Mouse (Mus musculus): Measurements from ENCODE around the gene Ncln. TPM values are rescaled to one million over a fixed set of nuclear protein-coding genes. Genes with fewer than 3 reads are reported as not detected.

Ncln gene
- polyA plus RNA-seq, 1 experiment from 2014 or later = 57.1 TPM

- 81% methylated on average over 13 of the region's 13 CpGs for WGBS
- no peak overlapping the region for H3K4me2 ChIP-seq (replicated peaks)
- H3K9me3 ChIP-seq = no peaks in the 10 kb centered on the region
These were observed 11.7 kb upstream of the Ncln start for GRCm38 (mm10) chr10:81507691-81508489.

GRCm38 (mm10) chr10:81507095-81507494 is 10.9 kb upstream of the Ncln start:
- Histone ChIP-seq H3K4me1 (replicated peaks) (0 out of 2 replicates have a peak, but pooled peaks cover 3% of the 10 kb centered on the region), H3K27ac (no peak overlapping the region), H3K9me3 (no peaks in the 10 kb centered on the region), H3K36me3 (no peaks in the 10 kb centered on the region), H3K27me3 (peaks cover 19% of the 10 kb centered on the region), H3K4me3 (replicated peaks) (no peak overlapping the region), H3K9ac (replicated peaks) (no peak overlapping the region), H3K4me2 (replicated peaks) (no peak overlapping the region)
- 31% methylated on average over 6 of the region's 6 CpGs for WGBS
- ATAC-seq = no peak

More at GRCm38 (mm10) chr10:81507691-81508489, 11.7 kb upstream of the Ncln start:
- ATAC-seq = no peak
- H3K27ac ChIP-seq = no peak overlapping the region
- no peak overlapping the region for H3K4me3 ChIP-seq (replicated peaks)
- no peaks in the 10 kb centered on the region for H3K36me3 ChIP-seq
- no peak overlapping the region for H3K9ac ChIP-seq (replicated peaks)
- 0 out of 2 replicates have a peak, but pooled peaks cover 1% of the 10 kb centered on the region for H3K4me1 ChIP-seq (replicated peaks)
- H3K27me3 ChIP-seq = peaks cover 24% of the 10 kb centered on the region

GRCm38 (mm10) chr10:81505016-81505664 is 8.9 kb upstream of the Ncln start:
- Histone ChIP-seq H3K9me3 (no peaks in the 10 kb centered on the region), H3K4me3 (replicated peaks) (no peak overlapping the region), H3K4me1 (replicated peaks) (0 out of 2 replicates have a peak, but pooled peaks cover 3% of the 10 kb centered on the region), H3K36me3 (no peaks in the 10 kb centered on the region), H3K27me3 (peaks cover 14% of the 10 kb centered on the region; the same call in 1 of the 2 replicates), H3K4me2 (replicated peaks) (no peak overlapping the region), H3K9ac (replicated peaks) (no peak overlapping the region), H3K27ac (no peak overlapping the region)
- 82% methylated on average over 15 of the region's 15 CpGs for WGBS
- no peak for ATAC-seq

DNA sequence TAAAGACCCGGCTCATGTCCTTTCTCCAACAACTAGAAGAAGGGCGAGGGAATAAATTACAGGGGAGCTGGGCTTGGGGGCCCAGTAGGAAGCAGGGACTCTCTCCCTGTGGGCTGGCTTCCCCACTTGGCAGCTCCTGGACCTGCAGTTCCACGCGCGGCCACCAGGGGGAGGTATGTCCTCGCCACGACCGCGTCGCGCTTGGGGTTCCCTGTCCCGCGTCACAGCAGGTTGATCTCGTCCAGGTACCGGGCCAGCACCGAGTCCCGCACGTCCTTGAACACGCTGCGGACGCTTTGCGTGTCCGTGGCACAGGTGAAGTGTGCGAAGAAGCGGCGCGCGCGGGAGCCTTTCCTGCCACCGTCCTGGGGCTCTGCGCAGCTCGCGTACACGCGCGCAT is 6.5 kb upstream of the Ncln start:
- 10% methylated on average over 36 of the region's 36 CpGs for WGBS
- peak; percentile 53 for ATAC-seq
- peak overlapping the region; percentile 38 for H3K4me3 ChIP-seq (replicated peaks)
- H3K4me1 ChIP-seq (replicated peaks) = 0 out of 2 replicates have a peak, but pooled peaks cover 3% of the 10 kb centered on the region
- no peaks in the 10 kb centered on the region for H3K9me3 ChIP-seq
- no peak overlapping the region for H3K27ac ChIP-seq
- peak overlapping the region; percentile 64 for H3K4me2 ChIP-seq (replicated peaks)
- no peaks in the 10 kb centered on the region for H3K36me3 ChIP-seq
- H3K27me3 ChIP-seq = peaks cover 11% of the 10 kb centered on the region; the same call in 1 of the 2 replicates
- H3K9ac ChIP-seq (replicated peaks) = peak overlapping the region; percentile 63

GRCm38 (mm10) chr10:81501863-81502262 is 5.7 kb upstream of the Ncln start:
- ATAC-seq = no peak
- WGBS = 83% methylated on average over 5 of the region's 5 CpGs
- Histone ChIP-seq H3K9me3 (no peaks in the 10 kb centered on the region), H3K4me2 (replicated peaks) (no peak overlapping the region), H3K36me3 (no peaks in the 10 kb centered on the region), H3K27me3 (peaks cover 11% of the 10 kb centered on the region; the same call in 1 of the 2 replicates), H3K4me3 (replicated peaks) (no peak overlapping the region), H3K4me1 (replicated peaks) (peaks cover 9% of the 10 kb centered on the region), H3K27ac (no peak overlapping the region), H3K9ac (replicated peaks) (no peak overlapping the region)

GRCm38 (mm10) chr10:81500032-81500431 is 3.8 kb upstream of the Ncln start, which contains the start of gene S1pr4:
Gene S1pr4, minus strand, starts transcription at chr10:81500132.
- 93% methylated on average over 3 of the region's 3 CpGs for WGBS
- no peak within 1 kb of the TSS for H3K4me2 ChIP-seq (replicated peaks)
- H3K9ac ChIP-seq (replicated peaks) = 0 out of 2 replicates have a peak within 1 kb of the TSS, but pooled peaks have one; percentile 21
- no peaks in the 10 kb centered on the region for H3K9me3 ChIP-seq
- no peak within 1 kb of the TSS for H3K27ac ChIP-seq
- no peak within 1 kb of the TSS for H3K4me3 ChIP-seq (replicated peaks)
- peaks cover 16% of the 10 kb centered on the region for H3K4me1 ChIP-seq (replicated peaks)
- peaks cover 11% of the 10 kb centered on the region; the same call in 1 of the 2 replicates for H3K27me3 ChIP-seq
- H3K36me3 ChIP-seq = no peaks in the 10 kb centered on the region
- no peak for ATAC-seq

- WGBS = 76% methylated on average over 23 of the region's 23 CpGs
- peaks cover 23% of the 10 kb centered on the region for H3K4me1 ChIP-seq (replicated peaks)
- no peak overlapping the region for H3K4me2 ChIP-seq (replicated peaks)
- no peak overlapping the region for H3K27ac ChIP-seq
- no peaks in the 10 kb centered on the region for H3K9me3 ChIP-seq
- no peak for ATAC-seq
- H3K36me3 ChIP-seq = no peaks in the 10 kb centered on the region
- no peak overlapping the region for H3K4me3 ChIP-seq (replicated peaks)
- H3K27me3 ChIP-seq = peaks cover 11% of the 10 kb centered on the region; the same call in 1 of the 2 replicates
- 0 out of 2 replicates have a peak overlapping the region, but pooled peaks have one; percentile 21 for H3K9ac ChIP-seq (replicated peaks)
These were observed 3.2 kb upstream of the Ncln start for GRCm38 (mm10) chr10:81499250-81499901.

DNA sequence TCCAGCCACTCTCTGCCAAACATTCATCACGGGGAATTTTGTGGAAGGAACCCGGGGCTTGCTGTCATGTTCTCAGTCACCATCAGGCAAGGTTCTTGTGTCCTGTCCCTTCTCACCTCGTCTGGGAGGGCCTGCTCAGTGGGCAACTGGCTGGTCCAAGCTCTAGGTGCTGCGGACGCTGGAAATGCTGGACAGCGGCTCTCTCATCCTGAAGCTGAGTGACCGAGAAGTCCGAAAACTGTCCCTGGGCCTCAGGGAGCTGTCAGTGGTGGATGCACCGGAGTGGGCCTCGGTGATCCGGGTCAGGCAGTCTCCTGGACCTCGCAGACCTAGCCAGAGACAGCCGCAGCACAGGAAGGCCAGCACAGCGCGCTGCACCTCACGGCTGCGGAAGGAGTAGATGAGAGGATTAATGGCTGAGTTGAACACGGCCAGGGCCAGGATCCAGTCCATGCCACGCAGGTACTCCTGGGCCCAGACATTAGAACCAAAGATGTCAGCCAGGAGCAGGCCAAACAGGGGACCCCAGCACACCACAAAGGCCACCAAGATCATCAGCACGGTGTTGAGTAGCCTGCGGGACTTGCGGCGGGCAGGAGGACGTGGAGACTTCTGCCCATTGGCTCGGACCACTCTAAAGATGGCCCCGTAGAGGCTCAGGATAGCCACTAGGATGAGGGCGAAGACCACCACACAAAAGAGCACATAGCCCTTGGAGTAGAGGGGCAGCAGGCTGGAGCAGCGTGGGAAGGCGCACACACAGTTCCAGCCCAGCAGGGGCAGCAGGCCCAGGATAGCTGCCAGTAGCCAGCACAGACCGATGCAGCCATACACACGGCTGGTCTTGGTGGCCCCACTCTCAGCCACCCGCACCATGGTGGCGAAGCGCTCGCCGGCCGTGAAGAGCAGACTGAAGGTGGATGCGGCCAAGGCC is 2.4 kb upstream of the Ncln start:
- no peak for ATAC-seq
- 0 out of 2 replicates have a peak overlapping the region, but pooled peaks have one; percentile 21 for H3K9ac ChIP-seq (replicated peaks)
- no peak overlapping the region for H3K4me2 ChIP-seq (replicated peaks)
- peaks cover 8% of the 10 kb centered on the region; the same call in 1 of the 2 replicates for H3K27me3 ChIP-seq
- 0 out of 2 replicates have a peak, but pooled peaks cover 2% of the 10 kb centered on the region for H3K36me3 ChIP-seq
- no peak overlapping the region for H3K27ac ChIP-seq
- H3K4me3 ChIP-seq (replicated peaks) = no peak overlapping the region
- peaks cover 25% of the 10 kb centered on the region for H3K4me1 ChIP-seq (replicated peaks)
- no peaks in the 10 kb centered on the region for H3K9me3 ChIP-seq
- 86% methylated on average over 38 of the region's 38 CpGs for WGBS

GRCm38 (mm10) chr10:81497401-81498270 is 1.4 kb upstream of the Ncln start:
- peak overlapping the region; percentile 52 for H3K4me2 ChIP-seq (replicated peaks)
- ATAC-seq = no peak
- peaks cover 11% of the 10 kb centered on the region for H3K36me3 ChIP-seq
- 0 out of 2 replicates have a peak overlapping the region, but pooled peaks have one; percentile 11 for H3K9ac ChIP-seq (replicated peaks)
- H3K9me3 ChIP-seq = no peaks in the 10 kb centered on the region
- H3K4me3 ChIP-seq (replicated peaks) = peak overlapping the region; percentile 82
- H3K4me1 ChIP-seq (replicated peaks) = peaks cover 21% of the 10 kb centered on the region
- no peaks in the 10 kb centered on the region for H3K27me3 ChIP-seq
- 84% methylated on average over 17 of the region's 17 CpGs for WGBS
- no peak overlapping the region for H3K27ac ChIP-seq

- 39% methylated on average over 4 of the region's 4 CpGs for WGBS
- Histone ChIP-seq H3K27ac (peak overlapping the region; percentile 27), H3K9ac (replicated peaks) (peak overlapping the region; percentile 45), H3K9me3 (no peaks in the 10 kb centered on the region), H3K4me2 (replicated peaks) (peak overlapping the region; percentile 52), H3K36me3 (peaks cover 18% of the 10 kb centered on the region), H3K4me1 (replicated peaks) (peaks cover 21% of the 10 kb centered on the region), H3K4me3 (replicated peaks) (peak overlapping the region; percentile 82), H3K27me3 (no peaks in the 10 kb centered on the region)
- no peak for ATAC-seq
These were observed 777 bp upstream of the Ncln start for GRCm38 (mm10) chr10:81496969-81497368.
